ENCODE assay signal across 13 mouse cellular contexts in genomic region chr11:22458951-22459703, GRCm38 (mm10). TPM values are rescaled to one million over a fixed set of nuclear protein-coding genes. Genes with fewer than 3 reads are reported as not detected.
DNase-seq lines count a peak whose midpoint lies in the region; ATAC-seq and TF ChIP-seq lines count a peak whose summit lies in the region.
"Had no signal": no experiment of that assay in that cellular context is flagged by ENCODE, and none has a peak within 500 bp of the region (broad histone marks: within the 10 kb centered on the region; RNA-seq: fewer than 3 reads in every experiment).

No protein-coding gene starts in this region.

- 0 out of 2 replicates have a peak, but pooled peaks have one; percentile 13 for TF ChIP-seq CTCF in intestine, postnatal 0 days (IDR thresholded peaks at IDR 0.05; ENCODE audit: low read depth)

- H3K9ac ChIP-seq in intestine, postnatal 0 days (ENCODE audit: low read depth, low read length) = no peak overlapping the region
- no peak overlapping the region for H3K9ac ChIP-seq in intestine, embryonic 16.5 days (ENCODE audit: low read depth, low read length)
- H3K9ac ChIP-seq in forebrain, embryonic 16.5 days (replicated peaks; ENCODE audit: low read depth, low read length) = no peak overlapping the region
- no peak overlapping the region for H3K9ac ChIP-seq in midbrain, embryonic 12.5 days (replicated peaks)

- 85% methylated on average over 5 of the region's 5 CpGs for WGBS in intestine, postnatal 0 days
- 74% methylated on average over 5 of the region's 5 CpGs for WGBS in intestine, embryonic 16.5 days
- 40% methylated on average over 5 of the region's 5 CpGs for WGBS in forebrain, embryonic 16.5 days
- 60% methylated on average over 5 of the region's 5 CpGs for WGBS in midbrain, embryonic 12.5 days

- no peaks in the 10 kb centered on the region for H3K36me3 ChIP-seq in intestine, postnatal 0 days (ENCODE audit: control insufficient read depth, insufficient read depth)
- H3K36me3 ChIP-seq in intestine, embryonic 16.5 days (ENCODE audit: control insufficient read depth, insufficient read depth, low read length) = no peaks in the 10 kb centered on the region
- H3K36me3 ChIP-seq in forebrain, embryonic 16.5 days (ENCODE audit: control insufficient read depth, insufficient read depth) = no peaks in the 10 kb centered on the region
- no peaks in the 10 kb centered on the region for H3K36me3 ChIP-seq in midbrain, embryonic 12.5 days
- H3K36me3 ChIP-seq: limb, embryonic 10.5 days had no signal

- no peak overlapping the region for H3K4me2 ChIP-seq in intestine, postnatal 0 days (replicated peaks; ENCODE audit: low read depth)
- H3K4me2 ChIP-seq in intestine, embryonic 16.5 days (ENCODE audit: low read depth, low read length) = no peak overlapping the region
- H3K4me2 ChIP-seq in forebrain, embryonic 16.5 days (ENCODE audit: low read length) = no peak overlapping the region
- H3K4me2 ChIP-seq in midbrain, embryonic 12.5 days (replicated peaks) = no peak overlapping the region

- H3K4me3 ChIP-seq in intestine, postnatal 0 days (ENCODE audit: low read depth, low read length) = no peak overlapping the region
- H3K4me3 ChIP-seq in intestine, embryonic 16.5 days (ENCODE audit: low read length) = no peak overlapping the region
- no peak overlapping the region for H3K4me3 ChIP-seq in forebrain, embryonic 16.5 days (replicated peaks; ENCODE audit: low read length)
- no peak overlapping the region for H3K4me3 ChIP-seq in midbrain, embryonic 12.5 days
- H3K4me3 ChIP-seq: limb, embryonic 10.5 days had no signal

- peak; percentile 68 for DNase-seq in ZHBTc4 (ENCODE audit: low read depth, low spot score)
- DNase-seq in urinary bladder, postnatal 25 days (ENCODE audit: low spot score) = no peak
- no peak for DNase-seq in urinary bladder, postnatal 4 days (ENCODE audit: low spot score in 2 of 2)
- DNase-seq: adrenal gland, postnatal 14 days; spleen, adult 18-20 months; thymus, adult 18-20 months had no signal

- H3K4me1 ChIP-seq in intestine, postnatal 0 days (replicated peaks; ENCODE audit: control insufficient read depth, insufficient read depth, low read length) = no peaks in the 10 kb centered on the region
- no peaks in the 10 kb centered on the region for H3K4me1 ChIP-seq in intestine, embryonic 16.5 days (ENCODE audit: control insufficient read depth, insufficient read depth, low read length)
- H3K4me1 ChIP-seq in forebrain, embryonic 16.5 days (replicated peaks; ENCODE audit: control insufficient read depth, insufficient read depth, low read length) = no peaks in the 10 kb centered on the region
- H3K4me1 ChIP-seq in midbrain, embryonic 12.5 days = peaks cover 5% of the 10 kb centered on the region; the same call in 1 of the 2 replicates
- H3K4me1 ChIP-seq: limb, embryonic 10.5 days had no signal

- ATAC-seq in intestine, postnatal 0 days = no peak
- no peak for ATAC-seq in intestine, embryonic 16.5 days
- peak; percentile 91 for ATAC-seq in forebrain, embryonic 16.5 days
- ATAC-seq in midbrain, embryonic 12.5 days (ENCODE audit: low FRiP score, low read depth) = 0 out of 2 replicates have a peak, but pooled peaks have one; percentile 47

- H3K27me3 ChIP-seq in intestine, postnatal 0 days (replicated peaks; ENCODE audit: control insufficient read depth, insufficient read depth, low read length) = no peaks in the 10 kb centered on the region
- H3K27me3 ChIP-seq in intestine, embryonic 16.5 days (replicated peaks; ENCODE audit: control insufficient read depth, insufficient read depth, low read length) = no peaks in the 10 kb centered on the region
- H3K27me3 ChIP-seq in forebrain, embryonic 16.5 days (replicated peaks; ENCODE audit: control insufficient read depth, insufficient read depth, low read length) = no peaks in the 10 kb centered on the region
- no peaks in the 10 kb centered on the region for H3K27me3 ChIP-seq in midbrain, embryonic 12.5 days

- no peak overlapping the region for H3K27ac ChIP-seq in intestine, postnatal 0 days (ENCODE audit: low read depth, low read length)
- no peak overlapping the region for H3K27ac ChIP-seq in intestine, embryonic 16.5 days (ENCODE audit: low read length)
- no peak overlapping the region; the same call in 1 of the 2 replicates for H3K27ac ChIP-seq in forebrain, embryonic 16.5 days (ENCODE audit: low read length)
- H3K27ac ChIP-seq in midbrain, embryonic 12.5 days (replicated peaks) = no peak overlapping the region
- H3K27ac ChIP-seq: kidney, postnatal 0 days; limb, embryonic 10.5 days; macrophage had no signal

- H3K9me3 ChIP-seq in intestine, postnatal 0 days (ENCODE audit: control insufficient read depth) = no peaks in the 10 kb centered on the region
- H3K9me3 ChIP-seq in intestine, embryonic 16.5 days (ENCODE audit: control insufficient read depth, low read length) = no peaks in the 10 kb centered on the region
- no peaks in the 10 kb centered on the region for H3K9me3 ChIP-seq in forebrain, embryonic 16.5 days (ENCODE audit: control insufficient read depth, low read length)
- no peaks in the 10 kb centered on the region for H3K9me3 ChIP-seq in midbrain, embryonic 12.5 days
- H3K9me3 ChIP-seq: limb, embryonic 10.5 days had no signal

RNA-seq across cellular contexts. Expression of gene Tmem17, which starts 52.8 kb away (rescaled TPM):
- polyA plus RNA-seq in intestine, postnatal 0 days (2015; fragmentation: Nextera tagmentation; extraction: Ambion mirVana) = 6.1 and 6.5 TPM in 2 replicates
- polyA plus RNA-seq in intestine, embryonic 16.5 days (2015; fragmentation: Nextera tagmentation; extraction: Ambion mirVana) = 9.5 and 9.6 TPM in 2 replicates
- polyA plus RNA-seq in forebrain, embryonic 16.5 days (2015; fragmentation: Nextera tagmentation; extraction: Ambion mirVana) = 14.5 and 19.6 TPM in 2 replicates
- 15.1 and 16.0 TPM in 2 replicates for polyA plus RNA-seq in midbrain, embryonic 12.5 days (2016; fragmentation: Nextera tagmentation; extraction: Ambion mirVana)

Comparison
In these comparisons a context has a peak if more than half of its experiments do, and no peak if none do; other contexts are left out.
1. ATAC-seq: peak in forebrain, embryonic 16.5 days (single experiment) and midbrain, embryonic 12.5 days (single experiment); none in intestine, postnatal 0 days (single experiment) and intestine, embryonic 16.5 days (single experiment).